Mouse (Mus musculus) liver, embryonic 12.5 days (tissue): ENCODE results near the gene Med24. TPM values are rescaled to one million over a fixed set of nuclear protein-coding genes. Genes with fewer than 3 reads are reported as not detected.
"Not testable (repeated sequence)": the region's sequence is repeated elsewhere in the genome, so short reads cannot be mapped to it uniquely, and the experiment has no call there.

ENCODE experiments used
- ATAC-seq: fragments of 200-750 bp; cut with Nextera tagmentation; 2 replicates; pipeline ENCODE4 v1.8.0; 2017; ENCODE audit warnings: moderate number of reproducible peaks, mild to moderate bottlenecking, moderate library complexity
- H3K27ac ChIP-seq: fragments of 300-500 bp; sonication (generic); 2 replicates; pipeline ENCODE4 v1.5.1; 2016; ENCODE audit warnings: mild to moderate bottlenecking
- H3K27me3 ChIP-seq: fragments of 300-500 bp; sonication (generic); replicated peaks from 2 replicates; pipeline ENCODE4 v1.6.1; 2016; ENCODE audit warnings: mild to moderate bottlenecking, moderate library complexity
- H3K36me3 ChIP-seq: fragments of 300-500 bp; sonication (generic); 2 replicates; pipeline ENCODE4 v1.6.1; 2016; ENCODE audit warnings: mild to moderate bottlenecking, moderate library complexity
- H3K4me1 ChIP-seq: fragments of 300-500 bp; sonication (generic); 2 replicates; pipeline ENCODE4 v1.6.1; 2016
- H3K4me2 ChIP-seq: fragments of 300-500 bp; sonication (generic); 2 replicates; pipeline ENCODE4 v1.6.1; 2016; ENCODE audit warnings: mild to moderate bottlenecking, moderate library complexity
- H3K4me3 ChIP-seq: fragments of 300-500 bp; sonication (generic); 2 replicates; pipeline ENCODE4 v1.5.1; 2016; ENCODE audit warnings: mild to moderate bottlenecking, moderate library complexity
- H3K9ac ChIP-seq: fragments of 300-500 bp; sonication (generic); 2 replicates; pipeline ENCODE4 v1.6.1; 2016; ENCODE audit warnings: mild to moderate bottlenecking, moderate library complexity
- H3K9me3 ChIP-seq: fragments of 300-500 bp; sonication (generic); replicated peaks from 2 replicates; pipeline ENCODE4 v1.6.1; 2016; ENCODE audit warnings: mild to moderate bottlenecking, moderate library complexity
- WGBS: fragments of 180-500 bp; shearing (Covaris S2); methylation state at CpG from one replicate; pipeline ENCODE4 v1.1.7; 2016; ENCODE audit not compliant: insufficient replicate concordance; 5-methylcytosine and 5-hydroxymethylcytosine counted together
- polyA plus RNA-seq: library from polyadenylated mRNA; unstranded; fragments of >200 nt; fragmentation: Nextera tagmentation; extraction: Ambion mirVana; gene quantifications from 2 replicates; pipeline ENCODE4 v1.2.1, GENCODE M21; 2016

The Med24 gene
- polyA plus RNA-seq, 1 experiment from 2014 or later, result 43.7 TPM

GRCm38 (mm10) chr11:98741051-98741620 lies 11.9 kb upstream of the Med24 start:
- Histone ChIP-seq H3K36me3 (no peaks in the 10 kb centered on the region), H3K9me3 (no peaks in the 10 kb centered on the region), H3K9ac (peak overlapping the region; percentile 98), H3K27me3 (no peaks in the 10 kb centered on the region), H3K27ac (peak overlapping the region; percentile 95), H3K4me3 (peak overlapping the region; percentile 81), H3K4me1 (peaks cover 79% of the 10 kb centered on the region), H3K4me2 (peak overlapping the region; percentile 99)
- under 1% methylated on average over 17 of the region's 17 CpGs for WGBS
- ATAC-seq, result no peak

DNA sequence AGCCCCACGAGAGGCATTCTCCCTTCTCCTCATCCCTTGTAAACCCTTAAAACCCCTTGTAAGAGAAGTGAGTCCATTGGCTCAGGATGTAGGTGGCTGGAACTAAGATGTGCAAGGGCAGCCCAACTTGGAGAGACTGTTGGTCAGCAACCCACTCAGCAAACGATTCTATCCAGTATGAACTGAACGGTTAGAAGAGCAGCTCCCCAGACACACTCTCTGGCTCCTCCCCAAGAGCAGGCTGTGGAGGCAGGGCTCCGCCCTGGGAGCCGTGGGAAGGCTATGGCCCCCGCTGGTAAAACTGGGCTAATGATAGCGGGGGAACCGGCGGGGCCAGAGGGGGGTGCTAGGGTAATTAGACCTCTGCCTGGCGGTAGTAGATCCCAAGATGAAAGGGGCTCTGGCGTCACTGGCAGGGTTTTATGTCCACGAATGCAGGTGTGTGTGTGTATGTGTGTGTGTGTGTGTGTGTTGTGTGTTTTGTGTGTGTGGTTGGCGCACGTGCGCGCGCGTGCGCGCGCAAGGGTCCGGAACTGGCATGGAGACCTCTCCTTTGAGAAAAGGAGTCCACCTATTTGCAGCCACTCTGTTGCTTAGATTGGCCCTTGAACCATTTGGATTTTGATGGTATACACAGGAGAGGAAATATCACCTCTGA lies 11.3 kb upstream of the Med24 start, which contains the start of gene Thra:
Thra (plus strand) TSS at position 246 of the 658 bp plus-strand sequence.
- peak; percentile 84 for ATAC-seq
- Histone ChIP-seq H3K4me2 (peak within 1 kb of the TSS; percentile 99), H3K4me3 (peak within 1 kb of the TSS; percentile 81), H3K27ac (peak within 1 kb of the TSS; percentile 95), H3K36me3 (no peaks in the 10 kb centered on the region), H3K27me3 (no peaks in the 10 kb centered on the region), H3K9ac (peak within 1 kb of the TSS; percentile 98), H3K4me1 (peaks cover 73% of the 10 kb centered on the region), H3K9me3 (no peaks in the 10 kb centered on the region)
- WGBS, result 1% methylated on average over 22 of the region's 22 CpGs

DNA sequence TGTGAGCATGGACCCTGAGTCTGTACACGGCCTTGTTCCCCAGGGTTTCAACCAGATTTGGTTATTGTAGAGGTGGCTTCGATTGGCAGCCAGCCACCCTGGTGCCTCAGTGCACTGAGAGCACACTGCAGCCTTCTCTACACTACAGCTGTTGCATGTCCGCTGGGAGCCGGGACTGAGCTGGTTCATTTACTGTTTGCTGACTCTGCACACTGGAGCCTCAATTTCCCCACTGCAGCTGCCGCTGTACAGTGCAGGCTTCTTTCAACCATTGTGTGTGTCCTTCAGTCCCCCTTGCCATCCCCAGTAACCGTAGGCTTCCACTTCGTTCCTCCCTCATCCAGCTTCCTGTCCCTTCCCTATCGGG lies 10.8 kb upstream of the Med24 start:
- peak overlapping the region; percentile 95 for H3K27ac ChIP-seq
- no peaks in the 10 kb centered on the region for H3K36me3 ChIP-seq
- peak overlapping the region; percentile 81 for H3K4me3 ChIP-seq
- no peaks in the 10 kb centered on the region for H3K9me3 ChIP-seq
- H3K4me2 ChIP-seq, result peak overlapping the region; percentile 99
- H3K9ac ChIP-seq, result peak overlapping the region; percentile 98
- peak; percentile 22 for ATAC-seq
- H3K27me3 ChIP-seq, result no peaks in the 10 kb centered on the region
- H3K4me1 ChIP-seq, result peaks cover 68% of the 10 kb centered on the region
- 30% methylated on average over 8 of the region's 8 CpGs for WGBS

DNA sequence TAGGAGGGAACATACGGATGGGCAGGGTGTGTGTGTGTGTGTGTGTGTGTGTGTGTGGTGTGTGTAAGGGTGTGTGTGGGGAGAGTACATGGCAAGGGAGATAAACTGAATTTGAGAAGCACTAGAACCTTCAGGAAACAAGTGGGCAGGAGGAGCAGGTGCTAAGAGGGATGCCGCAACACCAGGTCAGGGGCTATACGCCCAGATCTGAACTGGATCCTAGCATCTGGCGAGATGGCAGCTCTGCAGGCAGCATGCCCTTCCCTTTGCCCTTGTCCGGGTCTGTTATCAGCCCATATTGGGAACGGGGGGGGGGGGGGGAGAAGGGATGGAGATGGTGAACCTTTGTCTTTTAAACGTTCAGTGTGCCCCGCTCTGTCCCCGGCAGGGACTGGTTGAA lies 9.7 kb upstream of the Med24 start:
- Histone ChIP-seq H3K4me3 (no peak overlapping the region), H3K9ac (peak overlapping the region; percentile 6; the same call in 1 of the 2 replicates), H3K27me3 (no peaks in the 10 kb centered on the region), H3K4me2 (peak overlapping the region; percentile 24), H3K36me3 (no peaks in the 10 kb centered on the region), H3K27ac (peak overlapping the region; percentile 45; the same call in 1 of the 2 replicates), H3K4me1 (peaks cover 57% of the 10 kb centered on the region), H3K9me3 (peaks cover 8% of the 10 kb centered on the region)
- ATAC-seq, result no peak
- 46% methylated on average over 9 of the region's 9 CpGs for WGBS

DNA sequence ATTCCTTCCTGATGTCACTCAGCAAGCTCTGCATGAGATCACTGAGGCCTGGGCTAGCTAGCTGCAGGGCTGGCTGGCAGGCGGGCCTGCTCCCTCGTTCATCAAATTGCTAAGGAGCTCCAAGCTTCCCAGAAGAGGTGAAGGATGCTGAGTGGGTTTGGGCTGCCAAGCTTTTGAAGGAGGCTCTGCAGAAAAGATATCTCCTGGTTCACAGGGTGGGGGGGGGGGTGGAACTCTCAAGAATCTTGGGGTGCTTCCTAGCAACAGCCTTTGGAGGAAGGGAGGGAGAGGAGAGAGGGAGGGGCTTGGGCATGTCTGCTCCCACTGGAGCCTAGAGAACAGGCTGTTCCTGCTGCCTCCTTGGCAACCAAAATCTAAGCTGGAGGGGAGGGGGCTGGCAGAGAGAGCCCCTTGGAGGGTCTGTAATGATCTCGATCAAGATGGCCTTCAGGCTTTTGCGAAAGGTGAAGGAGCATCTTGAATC lies 9.2 kb upstream of the Med24 start:
- H3K27me3 ChIP-seq, result no peaks in the 10 kb centered on the region
- peaks cover 8% of the 10 kb centered on the region for H3K9me3 ChIP-seq
- H3K36me3 ChIP-seq, result no peaks in the 10 kb centered on the region
- peaks cover 53% of the 10 kb centered on the region for H3K4me1 ChIP-seq
- H3K27ac ChIP-seq, result peak overlapping the region; percentile 45; the same call in 1 of the 2 replicates
- 0 out of 2 replicates have a peak overlapping the region, but pooled peaks have one; percentile 6 for H3K9ac ChIP-seq
- H3K4me2 ChIP-seq, result peak overlapping the region; percentile 24
- 33% methylated on average over 4 of the region's 4 CpGs for WGBS
- no peak for ATAC-seq
- no peak overlapping the region for H3K4me3 ChIP-seq

DNA sequence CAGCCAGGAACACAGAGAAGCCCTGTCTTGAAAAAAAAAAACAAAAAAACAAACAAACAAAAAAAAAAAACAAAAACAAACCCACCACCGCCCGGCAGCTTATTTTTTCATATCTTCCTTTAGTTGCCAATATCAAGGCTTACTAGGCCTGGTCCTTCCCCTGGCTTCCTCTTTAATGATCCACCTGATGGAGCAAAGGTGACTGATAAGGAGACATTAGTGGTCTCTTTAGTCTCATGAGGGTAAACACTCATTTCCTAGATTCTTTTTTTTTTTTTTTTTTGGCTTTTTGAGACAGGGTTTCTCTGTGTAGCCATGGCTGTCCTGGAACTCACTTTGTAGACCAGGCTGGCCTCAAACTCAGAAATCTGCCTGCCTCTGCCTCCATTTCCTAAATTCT lies 8.0 kb upstream of the Med24 start:
- not testable (repeated sequence) for H3K36me3 ChIP-seq, H3K27me3 ChIP-seq, H3K4me2 ChIP-seq, H3K27ac ChIP-seq, H3K9ac ChIP-seq, H3K4me3 ChIP-seq, H3K9me3 ChIP-seq, ATAC-seq
- 55% methylated on average over 2 of the region's 2 CpGs for WGBS
- peaks cover 40% of the 10 kb centered on the region for H3K4me1 ChIP-seq

GRCm38 (mm10) chr11:98736176-98736575 lies 6.9 kb upstream of the Med24 start:
- ATAC-seq, result no peak
- no peak overlapping the region for H3K9ac ChIP-seq
- H3K9me3 ChIP-seq, result peaks cover 8% of the 10 kb centered on the region
- no peak overlapping the region for H3K27ac ChIP-seq
- 81% methylated on average over 1 of the region's 1 CpGs for WGBS
- H3K36me3 ChIP-seq, result no peaks in the 10 kb centered on the region
- peaks cover 5% of the 10 kb centered on the region; the same call in 1 of the 2 replicates for H3K27me3 ChIP-seq
- no peak overlapping the region for H3K4me2 ChIP-seq
- H3K4me3 ChIP-seq, result no peak overlapping the region
- H3K4me1 ChIP-seq, result peaks cover 36% of the 10 kb centered on the region

DNA sequence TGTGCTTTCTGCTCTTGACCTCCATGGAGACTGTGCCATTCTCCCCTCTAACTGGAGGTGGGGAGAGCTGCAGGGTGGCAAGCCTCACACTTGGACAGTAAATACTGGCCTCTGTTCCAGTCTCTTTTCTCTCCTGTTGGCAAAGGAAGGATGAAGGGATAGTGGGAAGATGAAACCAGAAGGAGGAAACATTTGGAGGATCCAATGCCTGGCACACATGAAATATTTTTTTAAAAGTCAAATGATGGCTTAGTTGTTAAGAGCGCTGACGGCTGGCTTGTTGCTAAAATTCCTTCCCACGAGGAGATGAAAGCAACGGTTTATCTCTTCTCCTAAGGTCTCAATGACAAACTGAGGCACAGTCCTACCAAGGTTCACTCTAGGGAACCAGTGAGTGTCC lies 5.9 kb upstream of the Med24 start:
- H3K9me3 ChIP-seq, result peaks cover 8% of the 10 kb centered on the region
- 80% methylated on average over 4 of the region's 4 CpGs for WGBS
- no peak for ATAC-seq
- no peaks in the 10 kb centered on the region for H3K36me3 ChIP-seq
- no peak overlapping the region for H3K4me2 ChIP-seq
- H3K9ac ChIP-seq, result no peak overlapping the region
- H3K4me3 ChIP-seq, result no peak overlapping the region
- no peak overlapping the region for H3K27ac ChIP-seq
- H3K4me1 ChIP-seq, result peaks cover 26% of the 10 kb centered on the region
- peaks cover 5% of the 10 kb centered on the region; the same call in 1 of the 2 replicates for H3K27me3 ChIP-seq

DNA sequence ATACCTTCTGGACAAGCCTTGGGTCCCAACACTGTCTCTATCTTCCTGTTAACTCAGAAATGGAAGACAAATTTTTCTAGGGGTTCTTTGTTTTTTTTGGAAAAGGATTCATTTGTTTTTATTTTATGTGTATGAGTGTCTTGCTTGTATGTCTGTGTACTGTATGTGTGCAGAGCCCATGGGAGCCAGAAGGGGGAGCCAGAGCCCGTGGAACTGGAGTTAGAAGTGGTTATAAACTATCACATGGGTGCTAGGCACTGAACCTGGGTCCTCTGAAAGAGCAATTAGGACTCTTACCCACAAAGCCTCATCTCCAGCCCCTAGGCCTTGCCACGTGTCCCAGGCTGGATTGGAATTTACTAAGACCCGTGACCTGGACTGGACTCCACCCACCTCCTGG lies 4.8 kb upstream of the Med24 start:
- Histone ChIP-seq H3K9me3 (peaks cover 8% of the 10 kb centered on the region), H3K4me3 (no peak overlapping the region), H3K27me3 (peaks cover 5% of the 10 kb centered on the region; the same call in 1 of the 2 replicates), H3K4me2 (no peak overlapping the region), H3K27ac (no peak overlapping the region), H3K4me1 (peaks cover 20% of the 10 kb centered on the region), H3K36me3 (no peaks in the 10 kb centered on the region), H3K9ac (no peak overlapping the region)
- WGBS, result 74% methylated on average over 3 of the region's 3 CpGs
- no peak for ATAC-seq

DNA sequence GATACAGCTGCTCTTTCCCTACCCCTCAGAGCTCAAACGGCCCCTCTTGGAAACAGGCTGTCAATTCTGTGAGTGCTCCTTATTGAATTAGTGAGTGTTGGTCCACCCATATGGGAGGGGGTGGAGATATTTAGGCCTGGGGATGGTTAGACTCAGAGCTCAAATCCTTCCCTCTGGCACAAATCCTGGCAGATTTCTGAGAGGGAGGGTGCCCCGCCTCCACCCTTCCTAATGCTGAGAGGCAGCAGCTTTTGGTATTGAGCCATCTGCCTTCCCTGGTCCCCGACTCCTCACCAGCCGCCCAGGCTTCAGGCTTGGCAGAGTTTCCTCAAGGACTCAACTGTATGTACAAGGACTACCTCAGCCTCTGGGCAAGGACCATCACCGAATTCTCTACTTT lies 1.9 kb upstream of the Med24 start:
- Histone ChIP-seq H3K4me2 (no peak overlapping the region), H3K27ac (no peak overlapping the region), H3K27me3 (peaks cover 5% of the 10 kb centered on the region; the same call in 1 of the 2 replicates), H3K36me3 (peaks cover 17% of the 10 kb centered on the region), H3K9me3 (peaks cover 8% of the 10 kb centered on the region), H3K4me3 (no peak overlapping the region), H3K4me1 (peaks cover 20% of the 10 kb centered on the region), H3K9ac (no peak overlapping the region)
- ATAC-seq, result no peak
- WGBS, result 67% methylated on average over 5 of the region's 5 CpGs

GRCm38 (mm10) chr11:98730727-98731126 lies 1.5 kb upstream of the Med24 start:
- Histone ChIP-seq H3K9ac (no peak overlapping the region), H3K27me3 (peaks cover 5% of the 10 kb centered on the region; the same call in 1 of the 2 replicates), H3K9me3 (peaks cover 8% of the 10 kb centered on the region), H3K4me2 (no peak overlapping the region), H3K4me3 (no peak overlapping the region), H3K4me1 (peaks cover 22% of the 10 kb centered on the region), H3K27ac (no peak overlapping the region), H3K36me3 (peaks cover 21% of the 10 kb centered on the region)
- WGBS, result 59% methylated on average over 4 of the region's 4 CpGs
- ATAC-seq, result no peak

GRCm38 (mm10) chr11:98725926-98726506 lies 3.2 kb downstream of the Med24 start:
- Histone ChIP-seq H3K4me3 (no peak overlapping the region), H3K9ac (no peak overlapping the region), H3K9me3 (no peaks in the 10 kb centered on the region), H3K4me2 (no peak overlapping the region), H3K27me3 (no peaks in the 10 kb centered on the region), H3K4me1 (peaks cover 29% of the 10 kb centered on the region), H3K36me3 (peaks cover 47% of the 10 kb centered on the region), H3K27ac (no peak overlapping the region)
- 86% methylated on average over 15 of the region's 15 CpGs for WGBS
- no peak for ATAC-seq
